Mouse (Mus musculus) adrenal gland, postnatal 10 days (tissue): ENCODE data around the gene Lmln. TPM values are rescaled to one million over a fixed set of nuclear protein-coding genes. Genes with fewer than 3 reads are reported as not detected.
A peak's percentile ranks its signal among the peaks of the same experiment; 100 is the strongest.
"Not testable (repeated sequence)": the region's sequence is repeated elsewhere in the genome, so short reads cannot be mapped to it uniquely, and the experiment has no call there.

ENCODE experiments used
- DNase-seq: peaks from one replicate; pipeline ENCODE4 v3.0.0; 2021; ENCODE audit warnings: mixed read lengths
- total RNA-seq, 2 experiments: library from RNA; stranded (reverse); gene quantifications; 2 replicates each; pipeline ENCODE4 v1.2.3; 2021

Gene Lmln
- total RNA-seq, 2 experiments from 2014 or later: 5.5 to 9.9 TPM

DNA sequence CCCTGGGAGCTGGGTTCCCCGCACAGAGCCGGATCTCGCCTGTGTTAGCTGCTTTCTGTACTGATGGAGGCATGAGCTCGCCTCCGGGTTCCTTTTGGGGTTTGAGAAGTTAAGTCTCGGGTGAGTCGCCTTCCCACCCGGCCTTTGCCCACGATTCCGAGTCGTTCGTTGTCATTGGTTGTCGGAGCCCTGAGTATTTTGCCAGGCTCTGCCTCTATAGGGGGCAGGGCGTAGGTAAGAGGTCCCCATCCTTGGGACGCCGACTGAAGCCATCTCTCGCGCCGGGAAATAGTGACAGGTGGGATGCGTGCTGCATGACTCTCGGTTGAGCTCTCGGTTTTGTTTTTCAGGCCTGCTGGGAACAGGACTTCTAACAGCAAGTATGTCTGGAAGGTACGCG is 5.5 kb upstream of the Lmln start:
- no peak for DNase-seq

DNA sequence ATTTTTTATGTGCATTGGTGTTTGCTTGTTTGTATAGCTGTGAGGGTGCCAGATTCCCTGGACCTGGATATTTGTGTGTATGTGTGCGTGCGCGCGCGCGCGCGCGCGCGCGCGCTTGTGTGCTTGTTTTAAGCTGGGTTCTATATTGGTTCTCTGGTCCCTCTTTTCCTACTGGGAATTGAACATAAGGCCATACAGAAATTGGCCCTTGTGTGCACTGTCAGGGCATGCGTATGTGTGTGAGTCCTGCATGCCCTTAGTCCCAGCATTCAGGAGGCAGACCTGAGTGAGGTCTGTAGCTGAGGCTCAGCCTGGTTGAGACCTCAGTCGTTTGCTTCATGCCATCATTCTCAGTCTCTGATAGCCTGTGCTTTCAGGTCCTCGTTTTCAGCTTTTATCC is 4.3 kb upstream of the Lmln start:
- DNase-seq: no peak

DNA sequence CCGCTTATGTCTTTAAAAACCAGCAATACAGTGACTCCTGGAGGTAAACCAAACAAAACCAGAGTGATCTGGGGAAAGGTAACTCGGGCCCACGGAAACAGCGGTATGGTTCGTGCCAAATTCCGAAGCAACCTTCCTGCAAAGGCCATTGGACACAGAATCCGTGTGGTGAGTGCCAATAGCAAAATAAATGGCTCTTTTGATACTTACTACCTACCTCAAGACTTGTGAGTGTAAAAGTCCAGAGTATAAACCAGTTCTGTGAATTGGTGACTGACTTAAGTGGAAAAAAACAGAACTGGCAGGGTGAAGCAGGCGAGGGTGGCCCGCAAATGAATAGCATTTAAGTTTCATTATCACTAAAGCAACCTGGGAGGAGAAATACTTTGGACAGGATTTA is 3.7 kb upstream of the Lmln start:
- not testable (repeated sequence) for DNase-seq

GRCm38 (mm10) chr16:33059471-33059870 is 2.9 kb upstream of the Lmln start:
- DNase-seq: no peak

DNA sequence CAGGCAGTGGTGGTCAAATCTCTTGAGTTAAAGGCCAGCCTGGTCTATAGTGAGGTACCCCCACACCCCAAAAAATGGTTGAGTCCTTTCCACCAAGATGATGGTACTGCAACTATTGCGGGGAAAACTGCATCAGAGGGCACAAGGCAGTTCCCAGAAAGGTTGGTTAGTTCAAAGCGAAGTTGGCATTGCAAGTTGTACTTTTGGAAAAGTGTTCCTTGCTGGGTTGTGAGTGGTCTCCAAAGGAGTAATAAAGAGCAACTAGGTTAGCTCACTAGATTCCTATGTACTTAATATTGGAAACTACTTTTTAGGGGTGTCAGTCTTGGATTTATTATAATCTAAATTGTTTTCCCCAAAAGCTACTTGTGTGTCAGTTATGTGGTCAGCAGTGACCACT is 1.4 kb upstream of the Lmln start:
- DNase-seq: no peak

DNA sequence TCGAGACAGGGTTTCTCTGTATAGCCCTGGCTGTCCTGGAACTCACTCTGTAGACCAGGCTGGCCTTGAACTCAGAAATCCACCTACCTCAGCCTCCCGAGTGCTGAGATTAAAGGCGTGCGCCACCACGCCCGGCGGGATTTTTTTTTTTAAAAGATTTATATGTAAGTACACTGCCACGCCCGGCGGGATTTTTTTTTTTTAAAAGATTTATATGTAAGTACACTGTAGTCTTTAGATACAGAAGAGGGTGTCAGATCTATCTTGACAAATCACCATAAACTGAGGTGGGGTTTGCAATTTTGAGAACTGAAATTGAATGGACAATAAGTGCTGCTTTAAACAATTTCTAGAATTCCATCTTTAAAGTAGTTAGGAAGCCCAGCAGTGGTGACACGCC is 921 bp upstream of the Lmln start:
- DNase-seq: no peak

DNA sequence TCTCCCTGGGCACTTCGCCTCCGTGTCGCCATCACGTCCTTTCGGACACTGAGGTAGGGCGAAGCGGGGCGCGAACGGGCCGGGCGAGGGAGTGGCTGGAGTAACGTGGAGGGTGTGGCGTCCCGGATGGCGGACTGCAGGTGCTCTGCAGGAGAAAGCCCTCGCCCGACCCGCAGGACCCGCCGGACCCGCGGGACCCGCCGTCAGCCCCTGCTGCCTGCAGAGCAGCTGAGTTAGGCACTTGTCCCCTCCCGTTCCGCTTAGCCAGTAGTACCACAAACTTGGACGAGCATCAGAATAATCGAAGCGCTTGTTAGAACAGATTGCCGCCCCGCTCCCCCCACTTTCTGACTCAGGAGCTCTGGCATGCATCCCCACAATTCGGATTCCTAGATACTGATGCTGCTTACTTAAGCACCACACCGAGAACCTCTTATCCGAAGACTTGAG is 386 bp downstream of the Lmln start:
- no peak for DNase-seq

DNA sequence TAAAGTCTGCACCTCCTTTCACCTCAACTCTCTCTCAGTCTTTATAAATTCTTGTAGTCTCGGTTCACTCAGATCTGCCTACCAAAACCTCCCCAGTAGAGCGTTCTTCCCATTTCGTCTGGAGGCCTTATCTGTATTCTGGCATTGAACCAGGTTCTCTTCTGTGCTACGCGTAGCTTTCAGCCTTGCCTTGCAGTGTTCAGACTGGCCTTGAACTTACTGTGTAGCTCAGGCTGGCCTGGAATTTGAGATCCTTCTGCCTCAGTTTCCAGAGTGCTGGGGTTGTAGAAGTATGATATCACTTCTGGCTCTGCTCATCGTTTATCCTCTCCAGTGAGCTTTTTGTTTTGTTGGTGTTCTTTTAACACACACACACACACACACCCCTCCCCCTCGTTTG is 946 bp downstream of the Lmln start:
- no peak for DNase-seq

DNA sequence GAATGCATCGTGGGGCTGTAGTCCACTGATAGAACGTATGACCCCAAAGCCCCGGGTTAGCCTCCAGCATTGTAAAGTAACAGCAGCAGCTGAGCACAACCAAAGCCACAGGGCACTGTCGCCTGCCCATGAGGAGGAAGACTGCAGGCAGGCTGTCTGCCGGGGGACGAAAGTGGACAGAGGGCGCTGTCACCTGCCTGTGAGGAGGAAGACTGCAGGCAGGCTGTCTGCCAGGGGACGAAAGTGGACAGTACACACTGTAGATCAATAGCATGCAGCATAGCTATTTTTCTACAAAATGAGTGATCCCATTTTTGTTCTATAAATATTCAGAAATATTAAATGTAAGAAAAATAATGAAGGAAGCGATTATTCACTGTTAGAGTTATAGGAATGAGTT is 2.3 kb downstream of the Lmln start:
- no peak for DNase-seq

- no peak for DNase-seq
Observed at GRCm38 (mm10) chr16:33070928-33071327, 8.6 kb downstream of the Lmln start.

DNA sequence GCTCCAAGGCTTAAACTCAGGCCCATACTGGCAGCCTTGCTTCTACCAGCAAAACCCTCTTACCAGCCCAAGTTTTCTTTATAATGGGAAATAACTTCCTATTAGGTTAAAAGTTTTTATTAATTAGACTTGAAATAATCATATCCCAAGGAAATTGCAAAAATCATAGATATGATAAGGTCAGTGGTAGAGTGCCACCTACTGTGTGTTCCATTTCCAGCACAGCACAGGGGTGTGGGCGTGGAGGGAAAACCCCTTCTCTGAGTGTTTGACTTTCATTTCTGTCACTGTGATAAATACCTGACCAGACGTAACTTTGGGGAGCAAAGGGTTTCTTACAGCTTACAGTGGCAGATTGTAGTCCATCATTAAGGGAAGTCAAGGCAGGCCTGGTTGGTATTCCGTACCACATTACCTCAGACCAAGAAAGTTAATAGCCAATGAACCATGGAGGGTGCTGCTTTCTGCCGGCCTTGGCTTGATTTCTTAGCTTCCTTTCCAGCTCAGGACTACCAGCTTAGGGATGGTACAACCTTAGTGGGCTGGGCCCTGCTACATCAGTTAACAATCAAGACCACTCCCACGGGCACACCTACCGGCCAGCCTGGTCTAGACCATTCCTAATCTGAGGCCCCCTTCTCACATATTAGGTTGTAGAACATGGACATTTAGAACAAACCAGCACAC is 10.7 kb downstream of the Lmln start:
- DNase-seq: no peak

DNA sequence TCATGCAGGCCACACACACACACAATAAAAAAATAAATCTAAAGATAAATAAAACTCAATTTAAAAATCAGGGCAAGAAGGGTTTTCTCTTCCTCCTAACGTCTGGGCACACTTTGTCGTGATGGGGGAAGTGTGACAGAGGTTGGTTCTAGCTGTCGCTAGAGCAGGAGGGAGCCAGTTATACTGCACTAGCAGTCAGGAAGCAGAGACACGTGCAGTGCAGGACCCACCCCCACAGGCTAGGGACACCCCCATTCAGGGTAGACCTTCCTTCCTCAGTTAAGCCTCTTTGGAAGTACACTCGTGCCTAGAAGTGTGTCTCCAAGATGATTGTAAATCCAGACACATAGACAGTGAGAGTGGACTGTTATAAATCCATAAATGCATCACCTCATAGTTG is 12.6 kb downstream of the Lmln start:
- no peak for DNase-seq

- no peak for DNase-seq
Observed at GRCm38 (mm10) chr16:33076078-33076477, 13.8 kb downstream of the Lmln start.

DNA sequence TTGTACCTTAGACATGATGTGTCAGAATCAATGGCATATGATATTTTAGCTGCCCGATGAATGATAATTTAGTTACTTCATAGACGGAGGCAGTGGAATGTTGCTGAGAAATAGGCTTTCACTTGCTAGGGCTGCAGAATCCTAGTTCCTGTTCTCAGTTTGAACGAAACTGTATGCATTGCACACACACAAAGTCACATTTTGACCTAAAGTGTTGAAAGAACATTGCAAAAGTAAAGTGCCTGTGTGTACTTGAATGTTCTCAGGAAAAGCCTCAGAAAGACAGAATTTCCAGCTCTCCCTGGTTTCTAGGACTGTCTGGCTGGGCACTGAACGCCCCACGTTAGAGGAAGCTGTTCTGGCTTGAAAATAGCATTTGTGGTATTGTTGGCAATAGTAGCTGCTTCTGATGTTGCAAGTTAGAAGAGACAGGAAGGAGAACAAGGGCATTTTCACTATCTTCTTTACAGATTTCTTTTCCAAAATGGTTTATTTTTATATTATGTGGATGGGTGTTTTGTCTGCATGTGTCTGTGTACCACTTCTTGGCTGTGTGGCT is 14.8 kb downstream of the Lmln start:
- DNase-seq: no peak

DNA sequence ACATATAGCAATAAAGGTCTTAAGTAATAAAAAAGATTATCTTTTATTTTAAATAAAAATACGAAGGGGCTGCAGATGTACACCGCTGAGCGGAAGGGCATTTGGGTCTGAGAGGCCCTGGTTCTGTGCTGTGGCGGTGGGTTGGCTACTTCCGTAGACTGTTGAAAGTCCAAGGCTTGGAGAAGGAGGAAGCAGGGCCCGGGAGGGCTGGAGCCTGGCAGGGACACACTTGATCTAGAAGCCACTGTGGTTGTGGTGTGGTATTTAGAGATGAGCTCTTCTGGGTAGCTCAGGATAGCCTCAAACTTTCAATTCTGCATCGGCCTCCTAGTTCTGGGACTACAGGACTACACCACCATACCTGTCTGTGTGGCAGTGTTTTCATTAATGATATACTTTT is 17.7 kb downstream of the Lmln start:
- no peak for DNase-seq

GRCm38 (mm10) chr16:33082951-33083350 is 20.6 kb downstream of the Lmln start:
- no peak for DNase-seq

DNA sequence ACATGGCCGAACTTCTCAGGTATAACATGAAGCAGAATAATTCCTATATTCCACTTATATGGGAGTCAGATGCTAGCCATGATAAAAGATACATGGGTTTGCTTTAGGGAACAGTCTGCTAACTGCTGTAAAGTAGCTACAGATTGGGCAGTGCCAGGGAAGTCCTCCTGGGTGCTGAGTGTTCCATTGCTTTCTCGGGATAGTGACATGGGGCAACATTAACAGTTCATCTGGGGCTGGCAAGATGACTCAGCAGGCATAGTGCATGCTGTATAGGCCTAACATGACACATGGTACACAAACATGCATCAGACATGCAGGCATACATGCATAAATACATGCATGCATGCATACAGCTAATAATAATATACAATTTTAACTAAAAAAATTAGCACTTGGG is 21.7 kb downstream of the Lmln start:
- DNase-seq: no peak

DNA sequence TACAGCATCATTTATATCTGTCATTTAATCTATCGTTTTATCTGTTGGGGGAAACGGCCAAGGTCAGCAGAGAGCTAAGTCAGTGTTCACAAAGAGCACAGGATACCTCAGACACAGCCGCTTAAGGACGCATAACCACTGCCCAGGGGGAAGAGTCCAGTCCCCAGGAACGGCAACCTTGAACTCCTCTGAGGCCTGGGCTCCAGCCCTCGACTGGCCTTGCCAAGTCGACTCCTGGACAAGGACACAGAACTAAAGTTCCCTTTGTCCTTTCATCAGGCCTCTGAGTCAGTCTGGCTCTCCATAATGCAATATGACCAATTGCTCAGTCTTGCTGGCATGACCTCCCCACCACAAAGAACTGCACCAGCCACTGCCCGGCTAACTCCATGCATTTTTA is 23.3 kb downstream of the Lmln start:
- DNase-seq: peak; percentile 82

GRCm38 (mm10) chr16:33113726-33114125 is 51.4 kb downstream of the Lmln start:
- no peak for DNase-seq

- DNase-seq: no peak
Observed at GRCm38 (mm10) chr16:33123373-33123772, 61.1 kb downstream of the Lmln start.

DNA sequence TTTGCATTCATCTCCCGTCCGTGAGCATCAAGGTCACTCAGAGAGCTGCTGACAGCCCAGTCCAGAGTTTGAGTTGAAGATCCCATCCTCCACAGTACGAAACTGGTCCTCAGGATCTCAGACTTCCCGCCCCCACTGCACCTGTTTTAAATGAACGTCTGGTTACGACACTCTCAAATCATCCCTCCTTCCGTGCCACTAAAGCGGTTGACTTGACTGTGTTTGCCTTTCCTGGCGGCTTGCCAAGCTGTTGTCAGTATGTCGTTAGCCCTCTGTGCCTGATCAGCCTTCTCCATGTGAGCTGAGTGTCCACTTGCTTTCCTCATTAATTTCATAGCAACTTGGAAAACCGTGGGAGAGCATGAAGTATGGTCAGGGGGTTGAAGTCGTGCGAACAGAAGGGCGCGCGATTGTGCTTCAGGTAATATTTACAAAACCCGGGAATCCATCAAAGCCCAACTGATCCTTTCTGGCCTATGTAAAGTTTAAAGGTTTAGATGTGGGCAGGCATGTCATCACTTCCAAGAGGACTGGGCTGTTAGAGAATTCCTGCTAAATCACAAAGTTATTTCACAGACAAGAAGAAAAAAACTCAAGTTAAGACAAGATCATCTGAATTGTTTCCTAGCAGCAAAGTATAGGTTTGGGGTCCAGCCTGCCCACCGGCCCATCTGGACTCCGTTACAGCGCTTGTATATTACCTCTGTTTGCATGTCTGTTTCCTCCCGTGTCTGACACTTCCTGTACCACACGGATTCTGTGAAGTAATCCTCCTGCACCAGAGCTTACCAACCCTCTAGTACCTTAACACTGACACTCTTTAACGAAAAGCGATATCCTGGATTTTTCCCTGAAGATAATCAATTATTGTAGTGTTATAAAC is 61.9 kb downstream of the Lmln start:
- DNase-seq: peak; percentile 69

DNA sequence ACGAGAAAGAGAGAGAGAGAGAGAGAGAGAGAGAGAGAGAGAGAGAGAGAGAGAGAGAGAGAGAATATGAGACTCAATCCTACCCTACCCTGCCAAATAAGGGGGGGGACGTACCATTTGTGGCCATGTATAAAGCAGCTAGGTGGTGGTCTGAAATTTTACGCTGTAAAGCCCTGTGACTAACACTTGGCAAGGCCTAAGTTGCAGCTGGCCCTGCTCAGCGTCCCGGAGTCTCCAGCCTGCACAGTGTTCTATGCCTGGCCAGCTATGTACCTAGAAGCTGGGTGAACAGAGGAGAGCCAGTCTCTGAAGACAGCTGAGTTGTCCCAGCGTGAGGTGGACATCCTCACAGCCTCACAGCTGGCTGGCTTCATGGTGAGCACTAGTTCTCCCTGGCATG is 64.7 kb downstream of the Lmln start:
- DNase-seq: no peak

DNA sequence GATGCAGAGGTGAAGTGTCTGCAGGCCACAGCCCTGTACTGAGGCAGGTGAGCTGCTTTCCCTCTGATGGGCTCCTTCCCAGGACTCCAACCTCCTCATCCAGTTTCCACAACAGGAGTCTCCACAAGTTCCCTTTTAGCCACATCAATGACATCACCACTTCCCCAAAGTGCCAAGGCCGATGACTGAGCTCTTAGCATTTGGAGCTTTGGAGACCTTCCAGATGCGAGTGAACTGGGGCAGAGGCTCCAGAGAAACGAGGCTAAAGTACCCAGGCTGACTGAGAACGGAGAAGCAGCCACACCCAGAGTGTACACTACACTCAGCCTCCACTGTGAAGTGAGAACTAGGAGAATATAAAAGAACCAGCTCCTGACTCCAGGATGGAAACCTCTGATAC is 68.4 kb downstream of the Lmln start:
- DNase-seq: peak; percentile 76

DNA sequence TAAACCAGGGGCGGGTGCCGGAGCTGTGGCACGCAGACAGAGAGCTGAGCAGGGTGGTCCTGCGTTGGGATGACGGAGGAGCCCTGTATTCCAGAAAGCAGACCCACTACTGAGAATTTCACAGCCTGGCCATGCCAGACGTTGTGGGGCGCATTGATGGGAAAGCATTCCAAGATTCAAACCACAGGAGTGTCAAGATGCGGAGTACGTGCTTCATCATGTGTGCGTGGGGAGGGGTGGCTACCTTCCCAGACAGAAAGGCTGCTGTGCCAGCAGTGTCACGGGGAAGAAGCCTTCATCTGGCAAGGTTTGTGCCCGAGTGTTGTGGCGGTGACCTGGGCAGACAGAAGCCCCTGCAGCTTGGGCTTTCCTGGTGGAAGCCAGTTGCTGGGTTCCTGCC is 70.9 kb downstream of the Lmln start:
- no peak for DNase-seq
